Mouse (Mus musculus) neural tube, embryonic 10.5 days (tissue): ENCODE measurements at regions not wholly inside any gene's neighbourhood (a gene's known extent, or its start where the extent isn't known, plus 50 kb on each side); places are given as distances from the start of the nearest gene placed in this dataset.

Experiments
- DNase-seq: peaks from one replicate; pipeline ENCODE4 v3.0.0-alpha.2; 2017; ENCODE audit warnings: low spot score; ENCODE audit errors: extremely low spot score

GRCm38 (mm10) chr16:95929700-95930435, 60.9 kb downstream of the Psmg1 start:
- no peak for DNase-seq

- DNase-seq = no peak
Measured at GRCm38 (mm10) chr16:95928290-95929260, 62.2 kb downstream of the Psmg1 start.

DNA sequence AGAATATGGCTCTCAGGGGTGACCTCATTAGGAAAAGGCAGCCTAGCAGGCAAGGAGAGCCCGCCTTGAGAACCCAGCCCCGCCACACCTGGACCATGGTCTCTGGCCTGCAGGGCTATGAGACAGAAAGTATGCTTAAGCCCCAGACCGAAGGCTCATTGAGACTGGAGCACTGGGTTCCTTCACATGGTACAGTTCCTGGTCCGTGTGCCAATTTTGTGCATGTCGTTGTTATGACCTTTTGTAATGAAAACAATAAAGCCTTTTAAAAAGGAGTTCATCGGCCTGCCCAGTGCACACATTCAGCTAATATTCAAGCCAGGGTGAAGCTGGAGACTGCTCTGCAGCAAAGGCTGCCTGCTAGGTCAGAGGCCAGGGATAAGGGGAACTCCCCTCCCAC, 64.2 kb downstream of the Psmg1 start:
- DNase-seq = no peak

DNA sequence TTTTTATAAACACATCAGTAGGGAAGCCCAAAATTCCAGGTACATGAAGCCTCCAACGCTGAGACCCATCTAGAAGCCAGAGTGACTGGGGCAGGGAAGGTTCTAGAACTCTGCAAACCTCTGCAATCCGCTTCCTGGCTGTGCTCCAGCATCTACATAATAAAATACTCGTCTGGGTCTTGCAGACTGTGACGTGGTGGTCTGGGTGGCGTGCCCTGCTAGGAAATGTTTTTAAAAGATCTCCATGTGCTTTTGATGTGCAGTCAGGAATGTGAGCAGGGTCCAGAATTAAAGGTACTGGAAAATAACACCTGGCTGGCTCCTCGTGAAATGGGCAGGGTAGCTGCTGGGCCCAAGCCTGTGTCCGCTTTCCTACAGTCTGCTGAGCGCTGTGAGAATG, 66.0 kb downstream of the Psmg1 start:
- DNase-seq = no peak

DNA sequence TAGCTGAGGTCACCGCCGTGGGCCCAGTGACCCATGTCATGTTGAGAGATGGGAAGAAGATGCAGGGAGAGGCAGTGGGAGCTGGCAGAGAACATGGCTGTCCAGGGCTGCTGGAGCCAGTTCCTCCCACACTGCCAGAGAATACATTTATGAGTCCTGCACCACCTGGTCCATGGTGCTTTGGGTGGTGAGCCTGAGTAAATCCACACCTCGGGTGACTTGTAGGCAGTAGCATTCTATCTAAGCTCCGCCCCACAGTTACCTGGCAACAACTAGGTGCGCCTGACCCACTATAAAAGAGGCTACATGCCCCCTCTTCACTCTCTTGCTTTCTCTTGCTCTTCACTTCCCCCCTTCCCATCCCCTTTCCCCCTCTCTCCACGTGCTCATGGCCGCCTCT, 66.8 kb downstream of the Psmg1 start:
- DNase-seq = no peak

GRCm38 (mm10) chr16:95922369-95922934, 68.3 kb downstream of the Psmg1 start:
- DNase-seq = no peak

DNA sequence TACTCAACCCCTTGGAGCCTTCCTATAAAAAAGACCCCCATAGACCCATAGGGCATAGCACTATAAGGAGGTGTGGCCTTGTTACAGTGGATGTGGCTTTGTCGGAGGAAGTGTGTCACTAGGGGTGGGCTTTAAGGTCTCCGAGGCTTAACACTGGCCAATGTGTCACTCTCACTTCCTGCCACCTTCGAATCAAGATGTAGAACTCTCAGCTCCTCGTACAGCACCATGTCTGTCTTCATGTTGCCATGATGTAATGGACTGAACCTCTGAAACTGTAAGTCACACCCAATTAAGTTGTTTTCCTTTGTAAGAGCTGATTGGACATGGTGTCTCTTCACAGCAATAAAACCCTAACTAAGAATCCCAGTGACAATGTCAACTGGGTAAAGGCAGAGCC, 69.6 kb downstream of the Psmg1 start:
- DNase-seq = no peak

- DNase-seq = no peak
Measured at GRCm38 (mm10) chr16:95918651-95919425, 71.9 kb downstream of the Psmg1 start.

- DNase-seq = no peak
Measured at GRCm38 (mm10) chr16:95917635-95918407, 72.9 kb downstream of the Psmg1 start.

DNA sequence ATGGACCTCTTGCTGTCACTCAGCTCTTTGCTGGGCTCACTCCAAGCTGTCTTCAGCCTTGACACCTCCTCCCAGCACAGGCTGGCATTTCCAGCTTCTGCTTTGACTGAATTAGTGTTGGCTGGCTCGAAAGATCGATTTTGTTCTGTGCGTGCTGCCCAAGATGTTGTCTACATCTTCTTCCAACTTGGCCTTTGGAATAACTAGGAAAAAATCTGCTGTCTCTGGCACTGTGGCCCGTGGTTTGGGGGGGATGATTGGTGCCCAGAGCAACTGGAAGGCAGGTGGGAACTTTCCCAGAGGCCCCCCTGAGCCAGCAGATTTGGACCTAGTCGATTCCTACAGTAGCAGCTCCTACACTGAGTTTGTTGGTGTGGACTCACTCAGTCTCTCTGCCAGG, 76.9 kb downstream of the Psmg1 start:
- no peak for DNase-seq

- no peak for DNase-seq
Measured at GRCm38 (mm10) chr16:95904531-95905165, 86.1 kb downstream of the Psmg1 start.

DNA sequence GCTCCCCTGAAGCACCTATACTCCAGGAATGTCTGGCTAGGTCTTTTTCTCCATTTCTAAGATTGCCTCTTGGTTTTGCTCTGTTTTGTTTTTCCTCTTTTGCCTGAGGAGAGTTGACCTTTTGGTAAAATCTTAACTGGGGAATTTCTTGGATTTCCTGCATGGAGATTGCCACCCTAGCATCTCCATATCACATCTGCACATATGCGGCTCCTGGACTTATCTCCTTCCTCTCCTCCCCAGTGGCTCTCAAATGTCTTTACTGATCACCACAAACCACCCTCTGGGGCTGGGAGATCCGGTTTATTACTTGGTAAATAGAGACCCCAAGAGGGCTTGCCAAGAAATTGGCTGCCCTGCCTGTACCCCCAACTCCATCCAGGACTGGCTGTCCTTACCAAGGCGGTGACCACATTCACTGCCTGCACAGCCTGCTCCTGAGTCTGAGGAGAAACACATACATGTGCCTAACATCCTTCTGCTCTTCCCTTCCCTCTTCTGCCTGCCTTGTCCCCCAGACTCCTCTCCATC, 87.3 kb downstream of the Psmg1 start:
- DNase-seq = no peak

DNA sequence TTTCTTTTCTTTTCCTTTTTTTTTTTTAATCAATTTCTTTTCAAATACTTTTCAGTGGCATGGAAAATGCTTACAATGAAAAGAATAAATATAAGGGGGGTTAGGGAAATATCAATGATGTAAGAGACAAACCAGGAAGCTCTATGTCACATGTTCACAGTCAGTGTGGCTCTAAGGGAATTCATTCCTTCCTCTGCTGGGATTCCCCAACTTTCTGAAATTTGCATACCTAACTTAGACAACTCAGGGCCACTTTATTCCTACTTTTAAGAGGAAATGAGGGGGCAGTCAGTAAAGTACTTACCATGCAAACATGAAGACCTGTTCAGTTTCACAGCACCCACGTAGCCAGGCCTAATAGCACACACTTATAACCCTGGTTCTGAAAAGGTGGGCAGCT, 88.6 kb downstream of the Psmg1 start:
- DNase-seq = no peak

GRCm38 (mm10) chr16:95901388-95901787, 89.4 kb downstream of the Psmg1 start:
- DNase-seq = no peak

- DNase-seq = no peak
Measured at GRCm38 (mm10) chr16:95900181-95900580, 90.6 kb downstream of the Psmg1 start.

GRCm38 (mm10) chr16:95899672-95900071, 91.1 kb downstream of the Psmg1 start:
- no peak for DNase-seq

- DNase-seq = no peak
Measured at GRCm38 (mm10) chr16:95897843-95898242, 92.9 kb downstream of the Psmg1 start.

GRCm38 (mm10) chr16:95896126-95896525, 94.6 kb downstream of the Psmg1 start:
- no peak for DNase-seq

- no peak for DNase-seq
Measured at GRCm38 (mm10) chr16:95893534-95894290, 97.0 kb downstream of the Psmg1 start.
